Mouse (Mus musculus): ENCODE data around the gene Cebpa.

GRCm38 (mm10) chr7:35125971-35126370 is 6.9 kb downstream of the Cebpa start:
- TF ChIP-seq CTCF (IDR thresholded peaks at IDR 0.05; ENCODE audit: low read depth, low read length): no peak
- no peak for TF ChIP-seq GATA1 (IDR thresholded peaks at IDR 0.05; ENCODE audit: borderline replicate concordance, low read length)
- no peak for TF ChIP-seq TAL1 (conservative IDR thresholded peaks at IDR 0.05; ENCODE audit: low read depth, low read length)

All from G1E (cell line).